Mouse (Mus musculus) neural tube, embryonic 14.5 days (tissue): ENCODE data around the gene Prkn. TPM values are rescaled to one million over a fixed set of nuclear protein-coding genes. Genes with fewer than 3 reads are reported as not detected.

Source experiments
- ATAC-seq: fragments of 200-750 bp; cut with Nextera tagmentation; 2 replicates; pipeline ENCODE4 v1.8.0; 2017; ENCODE audit warnings: low read depth, mild to moderate bottlenecking, moderate TSS enrichment, moderate library complexity
- H3K27ac ChIP-seq: fragments of 300-500 bp; sonication (generic); 2 replicates; pipeline ENCODE4 v1.5.1; 2014; ENCODE audit warnings: low read depth, mild to moderate bottlenecking, control low read depth, low read length, moderate library complexity, mixed read lengths
- H3K27me3 ChIP-seq: fragments of 300-500 bp; sonication (generic); 2 replicates; pipeline ENCODE4 v1.6.1; 2014; ENCODE audit warnings: low read length; ENCODE audit not compliant: control insufficient read depth, insufficient read depth
- H3K36me3 ChIP-seq: fragments of 300-500 bp; sonication (generic); 2 replicates; pipeline ENCODE4 v1.6.1; 2014; ENCODE audit warnings: low read length, mixed read lengths; ENCODE audit not compliant: control insufficient read depth, insufficient read depth
- H3K4me1 ChIP-seq: fragments of 300-500 bp; sonication (generic); 2 replicates; pipeline ENCODE4 v1.6.1; 2014; ENCODE audit warnings: low read length; ENCODE audit not compliant: control insufficient read depth, insufficient read depth
- H3K4me2 ChIP-seq: fragments of 300-500 bp; sonication (generic); 2 replicates; pipeline ENCODE4 v1.6.1; 2014; ENCODE audit warnings: mild to moderate bottlenecking, low read depth, low read length, control low read depth
- H3K4me3 ChIP-seq: fragments of 300-500 bp; sonication (generic); 2 replicates; pipeline ENCODE4 v1.5.1; 2014; ENCODE audit warnings: low read depth, low read length, control low read depth, mixed read lengths
- H3K9ac ChIP-seq: fragments of 300-500 bp; sonication (generic); replicated peaks from 2 replicates; pipeline ENCODE4 v1.6.1; 2014; ENCODE audit warnings: low read depth, mild to moderate bottlenecking, control low read depth, low read length, mixed read lengths
- H3K9me3 ChIP-seq: fragments of 300-500 bp; sonication (generic); 2 replicates; pipeline ENCODE4 v1.6.1; 2016; ENCODE audit warnings: low read length; ENCODE audit not compliant: control insufficient read depth
- WGBS: fragments of 180-500 bp; shearing (Covaris S2); extraction: QIAGEN DNeasy Blood & Tissue Kit; methylation state at CpG from one replicate; pipeline ENCODE4 v1.1.7; 2014; 5-methylcytosine and 5-hydroxymethylcytosine counted together
- polyA plus RNA-seq: library from polyadenylated mRNA; unstranded; fragments of >200 nt; fragmentation: Nextera tagmentation; extraction: Ambion mirVana; gene quantifications from 2 replicates; pipeline ENCODE4 v1.2.1, GENCODE M21; 2014

Gene Prkn
- polyA plus RNA-seq, 1 experiment from 2014 or later = 7.3 TPM

DNA sequence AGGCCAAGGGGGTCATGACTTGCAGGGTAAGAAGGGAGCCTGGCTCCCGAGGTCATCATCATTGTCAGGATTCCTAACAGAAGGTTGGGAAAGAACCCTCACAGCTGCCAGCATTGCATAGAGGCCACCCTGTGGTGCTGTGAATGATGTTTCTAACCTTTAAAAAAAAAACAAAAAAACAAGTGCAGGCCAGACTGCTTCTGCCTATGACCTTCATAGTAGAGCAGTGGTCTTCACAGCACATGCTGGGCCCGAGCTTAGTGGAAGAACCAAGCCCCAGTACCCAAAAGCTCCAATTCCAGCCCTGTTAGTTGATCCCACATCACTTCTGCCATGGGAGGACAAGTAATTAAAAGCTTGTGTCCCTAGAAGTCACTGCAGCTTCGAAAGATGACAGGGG lies 1061.5 kb downstream of the Prkn start:
- Histone ChIP-seq H3K9ac (no peak overlapping the region), H3K4me2 (no peak overlapping the region), H3K36me3 (no peaks in the 10 kb centered on the region), H3K4me1 (no peaks in the 10 kb centered on the region), H3K27ac (no peak overlapping the region), H3K9me3 (no peaks in the 10 kb centered on the region), H3K4me3 (no peak overlapping the region), H3K27me3 (no peaks in the 10 kb centered on the region)
- ATAC-seq = no peak
- 78% methylated on average over 3 of the region's 3 CpGs for WGBS

DNA sequence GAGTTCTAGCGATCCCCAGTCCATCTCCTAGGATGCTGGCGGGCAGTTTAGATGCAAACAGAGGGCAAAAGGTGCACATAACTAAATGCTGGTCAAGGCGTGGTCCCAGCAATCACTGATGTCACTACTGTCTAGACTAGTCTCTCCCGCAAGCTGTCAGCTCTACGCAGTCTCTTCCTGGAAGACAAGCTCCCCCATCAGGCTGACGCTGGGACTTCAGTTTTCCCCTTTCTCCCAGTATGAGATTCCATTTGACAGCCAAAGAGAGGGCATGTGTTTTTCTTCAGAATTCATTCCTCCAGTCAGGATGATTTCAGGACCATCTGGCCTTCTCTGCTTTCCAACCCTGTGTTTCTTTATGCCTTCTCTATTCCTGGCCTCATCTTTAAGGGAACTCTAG lies 1062.8 kb downstream of the Prkn start:
- no peak overlapping the region for H3K9ac ChIP-seq
- WGBS = 46% methylated on average over 6 of the region's 6 CpGs
- no peaks in the 10 kb centered on the region for H3K4me1 ChIP-seq
- no peaks in the 10 kb centered on the region for H3K9me3 ChIP-seq
- no peaks in the 10 kb centered on the region for H3K27me3 ChIP-seq
- H3K27ac ChIP-seq = no peak overlapping the region
- no peak overlapping the region for H3K4me2 ChIP-seq
- ATAC-seq = no peak
- H3K36me3 ChIP-seq = no peaks in the 10 kb centered on the region
- no peak overlapping the region for H3K4me3 ChIP-seq

DNA sequence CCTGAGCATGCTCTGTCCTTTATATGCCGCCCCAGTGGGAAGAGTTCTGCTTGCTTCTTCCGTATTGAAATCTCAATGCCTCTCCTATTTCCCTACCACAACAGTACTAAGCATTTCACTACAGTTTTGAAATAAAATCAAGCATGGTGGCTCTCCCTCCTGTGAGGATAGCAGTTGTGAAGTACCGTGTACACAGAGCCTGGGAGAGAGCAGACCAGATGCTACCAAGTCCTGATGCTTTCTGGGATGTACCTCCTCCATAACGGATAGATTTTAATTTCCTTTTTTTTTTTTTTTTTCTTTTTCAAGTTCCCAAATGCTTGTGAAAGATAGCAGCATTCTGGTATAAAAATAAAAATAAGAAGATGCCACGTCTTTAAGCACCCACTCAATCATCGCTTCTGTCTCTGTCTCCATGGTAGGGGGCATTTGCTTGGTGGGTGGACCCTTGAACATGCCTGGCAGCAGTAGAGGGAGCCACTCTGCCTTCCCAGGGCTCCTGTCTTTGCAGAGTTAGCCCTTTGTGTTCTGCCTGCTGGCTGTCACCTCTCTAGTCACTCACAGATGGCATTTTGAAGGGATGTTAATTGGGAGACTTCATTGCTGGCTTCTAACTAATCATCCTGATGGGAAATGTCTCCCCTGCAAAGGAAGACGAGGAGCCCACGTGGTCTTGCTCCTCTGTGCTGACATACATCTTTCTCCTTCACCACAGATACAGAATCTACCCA lies 1070.6 kb downstream of the Prkn start:
- H3K36me3 ChIP-seq = no peaks in the 10 kb centered on the region
- 66% methylated on average over 8 of the region's 8 CpGs for WGBS

DNA sequence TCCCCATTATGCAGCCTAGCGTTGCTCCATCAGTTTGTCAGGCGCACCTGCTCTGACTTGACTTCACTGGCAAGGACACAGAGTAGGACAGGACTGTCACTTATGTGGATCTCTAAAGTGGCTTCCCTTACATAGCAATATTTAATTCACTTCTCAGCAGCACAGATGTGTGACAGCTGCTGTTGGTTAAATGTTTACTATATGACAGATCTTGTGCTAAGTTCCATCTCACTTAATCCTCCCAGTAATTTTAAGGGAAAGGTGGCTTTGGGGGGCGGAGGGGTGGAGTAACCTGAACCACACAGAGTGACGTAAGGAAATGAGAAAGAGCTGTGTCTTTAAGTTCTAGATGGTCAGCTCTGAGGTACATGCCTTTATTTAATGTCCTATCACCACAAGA lies 1072.0 kb downstream of the Prkn start:
- ATAC-seq = no peak
- Histone ChIP-seq H3K27me3 (no peaks in the 10 kb centered on the region), H3K27ac (no peak overlapping the region), H3K4me3 (no peak overlapping the region), H3K4me1 (peaks cover 8% of the 10 kb centered on the region; the same call in 1 of the 2 replicates), H3K9me3 (no peaks in the 10 kb centered on the region), H3K9ac (no peak overlapping the region), H3K4me2 (peak overlapping the region; percentile 44; the same call in 1 of the 2 replicates), H3K36me3 (no peaks in the 10 kb centered on the region)
- 68% methylated on average over 4 of the region's 4 CpGs for WGBS

More for the DNA sequence above, 1070.6 kb downstream of the Prkn start:
- H3K9ac ChIP-seq = no peak overlapping the region
- no peak for ATAC-seq
- no peaks in the 10 kb centered on the region for H3K27me3 ChIP-seq
- no peaks in the 10 kb centered on the region for H3K9me3 ChIP-seq
- no peak overlapping the region for H3K4me3 ChIP-seq
- peaks cover 8% of the 10 kb centered on the region; the same call in 1 of the 2 replicates for H3K4me1 ChIP-seq
- no peak overlapping the region for H3K4me2 ChIP-seq
- H3K27ac ChIP-seq = no peak overlapping the region

DNA sequence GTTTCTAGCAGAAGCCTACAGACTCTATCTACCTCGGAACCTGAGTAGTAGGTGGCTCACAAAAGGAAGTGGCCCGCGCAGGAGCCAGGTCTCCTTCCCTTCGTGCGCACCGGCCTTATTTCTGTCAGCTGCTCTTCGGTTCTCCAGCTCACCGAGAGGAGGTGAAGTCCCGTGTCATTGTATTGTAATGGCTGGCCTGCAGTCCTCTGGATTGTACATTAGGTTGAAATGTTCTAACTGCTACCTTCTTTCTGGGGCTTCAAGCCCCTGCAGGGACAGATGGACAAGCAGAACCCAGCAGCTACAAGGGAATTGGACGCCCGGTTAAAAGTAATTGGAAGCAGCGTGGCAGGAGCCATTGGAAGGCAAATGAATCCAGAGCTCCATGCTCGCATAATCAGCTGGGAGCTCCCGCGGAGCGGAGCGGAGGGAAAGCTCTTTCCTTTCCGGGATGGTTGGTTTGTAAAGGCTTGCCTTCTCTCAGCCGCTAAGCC lies 1072.7 kb downstream of the Prkn start:
- Histone ChIP-seq H3K27me3 (no peaks in the 10 kb centered on the region), H3K4me3 (no peak overlapping the region), H3K4me2 (peak overlapping the region; percentile 44), H3K9me3 (no peaks in the 10 kb centered on the region), H3K9ac (peak overlapping the region; percentile 18; the same call in 1 of the 2 replicates), H3K36me3 (no peaks in the 10 kb centered on the region), H3K4me1 (peaks cover 8% of the 10 kb centered on the region; the same call in 1 of the 2 replicates), H3K27ac (peak overlapping the region; percentile 53; the same call in 1 of the 2 replicates)
- peak; percentile 71; the same call in 1 of the 2 replicates for ATAC-seq
- under 1% methylated on average over 19 of the region's 19 CpGs for WGBS

DNA sequence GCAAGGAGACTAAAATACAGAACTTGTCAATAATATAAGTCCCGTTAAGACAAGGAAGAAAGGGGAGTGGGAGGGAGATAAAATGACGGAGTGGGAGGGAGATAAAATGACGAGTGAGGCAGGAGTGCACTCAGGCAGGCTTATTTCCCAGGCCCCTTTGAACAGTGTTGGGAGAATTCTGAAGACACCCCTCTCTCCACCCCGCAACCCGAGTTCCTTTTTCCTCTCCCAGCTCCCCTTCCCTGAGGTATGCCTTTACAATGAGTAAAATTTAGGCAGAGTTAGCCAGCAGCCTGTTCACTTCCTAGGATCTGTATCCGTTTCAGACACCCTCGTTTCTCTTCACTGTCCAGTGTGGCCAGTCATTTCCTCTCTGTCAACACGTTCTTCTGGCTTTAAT lies 1073.4 kb downstream of the Prkn start:
- ATAC-seq = no peak
- no peak overlapping the region for H3K27ac ChIP-seq
- 6% methylated on average over 8 of the region's 8 CpGs for WGBS
- no peaks in the 10 kb centered on the region for H3K27me3 ChIP-seq
- peak overlapping the region; percentile 44 for H3K4me2 ChIP-seq
- no peak overlapping the region for H3K9ac ChIP-seq
- H3K36me3 ChIP-seq = no peaks in the 10 kb centered on the region
- no peak overlapping the region for H3K4me3 ChIP-seq
- peaks cover 8% of the 10 kb centered on the region; the same call in 1 of the 2 replicates for H3K4me1 ChIP-seq
- no peaks in the 10 kb centered on the region for H3K9me3 ChIP-seq

DNA sequence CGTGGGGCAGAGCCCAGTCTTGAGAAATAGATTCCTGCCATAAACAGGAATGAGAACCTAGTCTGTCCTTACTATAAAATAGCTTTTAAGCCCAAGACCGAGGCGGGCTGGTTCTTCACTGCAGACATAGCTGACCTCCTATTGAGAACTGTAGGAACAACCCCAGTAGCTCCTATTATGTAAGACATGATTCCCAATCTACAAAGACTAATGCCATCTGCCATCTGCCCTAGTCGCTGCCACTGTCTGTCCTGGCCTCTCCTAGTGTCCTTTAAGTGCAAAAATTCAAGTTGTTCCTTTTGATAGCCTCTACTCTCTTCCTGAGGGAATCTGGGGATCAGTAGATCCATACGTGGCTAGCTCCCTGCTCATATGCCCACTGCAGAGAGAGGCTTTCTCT lies 1074.3 kb downstream of the Prkn start:
- ATAC-seq = no peak
- H3K4me3 ChIP-seq = no peak overlapping the region
- H3K4me1 ChIP-seq = peaks cover 8% of the 10 kb centered on the region; the same call in 1 of the 2 replicates
- no peak overlapping the region for H3K4me2 ChIP-seq
- H3K9me3 ChIP-seq = no peaks in the 10 kb centered on the region
- H3K36me3 ChIP-seq = no peaks in the 10 kb centered on the region
- no peak overlapping the region for H3K9ac ChIP-seq
- 75% methylated on average over 5 of the region's 5 CpGs for WGBS
- no peaks in the 10 kb centered on the region for H3K27me3 ChIP-seq
- no peak overlapping the region for H3K27ac ChIP-seq

DNA sequence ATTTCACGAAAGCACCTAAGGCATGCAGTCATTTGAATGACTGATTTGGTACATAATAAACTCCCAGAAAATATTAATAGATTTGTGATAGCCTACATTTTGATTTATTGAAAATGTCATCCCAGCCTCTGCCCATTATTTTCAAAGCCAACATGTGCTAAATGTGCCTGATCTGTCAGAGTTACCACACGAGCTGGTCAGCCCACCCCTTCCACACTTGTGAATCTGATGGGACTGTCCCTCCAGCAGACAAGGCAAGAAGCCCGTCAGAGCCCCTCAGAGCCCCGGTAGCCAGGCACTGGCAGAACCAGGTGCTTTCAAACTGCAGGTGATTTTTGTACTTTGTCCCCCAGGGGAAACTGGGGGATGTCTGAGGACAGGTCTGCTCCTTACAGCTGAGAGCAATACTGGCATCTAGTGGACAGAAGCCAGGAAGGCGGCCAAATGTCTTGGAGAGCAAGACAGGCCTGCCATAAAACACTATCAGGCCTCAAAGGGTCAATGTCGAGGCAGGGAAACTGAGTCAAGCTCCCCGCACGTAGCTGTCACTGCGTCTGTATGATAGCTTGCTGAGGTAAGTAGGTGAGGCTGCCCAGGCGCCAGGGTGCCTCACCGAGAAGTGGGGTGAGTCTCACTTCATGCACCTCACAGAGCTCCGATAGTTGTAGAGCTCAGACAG lies 1078.1 kb downstream of the Prkn start:
- 50% methylated on average over 12 of the region's 12 CpGs for WGBS
- H3K4me3 ChIP-seq = no peak overlapping the region
- H3K27ac ChIP-seq = no peak overlapping the region
- H3K4me1 ChIP-seq = peaks cover 3% of the 10 kb centered on the region; the same call in 1 of the 2 replicates
- no peak; the same call in 1 of the 2 replicates for ATAC-seq
- no peak overlapping the region for H3K4me2 ChIP-seq
- H3K27me3 ChIP-seq = no peaks in the 10 kb centered on the region
- H3K36me3 ChIP-seq = no peaks in the 10 kb centered on the region
- H3K9me3 ChIP-seq = no peaks in the 10 kb centered on the region
- no peak overlapping the region for H3K9ac ChIP-seq

DNA sequence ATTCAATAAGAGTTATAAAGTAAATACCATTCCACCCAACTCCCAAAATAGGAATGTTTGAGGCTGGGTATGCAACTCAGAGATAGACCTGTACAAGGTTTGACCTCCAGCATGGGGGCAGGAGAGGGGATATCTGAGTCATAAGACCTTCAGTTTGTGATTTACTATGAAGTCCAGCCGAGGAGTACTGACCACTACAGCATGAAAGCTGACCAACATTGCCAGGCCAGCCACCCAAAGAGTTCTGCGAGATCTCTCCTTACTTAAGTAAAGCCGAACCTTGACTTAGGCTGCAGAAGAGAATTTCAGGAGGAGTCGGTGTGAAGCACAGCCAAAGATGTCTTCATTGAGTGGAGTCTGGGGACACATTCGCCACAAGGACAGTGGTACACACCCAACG lies 1079.4 kb downstream of the Prkn start:
- Histone ChIP-seq H3K4me3 (no peak overlapping the region), H3K27ac (no peak overlapping the region)
- 86% methylated on average over 6 of the region's 6 CpGs for WGBS

More for the DNA sequence above, 1079.4 kb downstream of the Prkn start:
- no peaks in the 10 kb centered on the region for H3K36me3 ChIP-seq
- H3K4me1 ChIP-seq = no peaks in the 10 kb centered on the region
- H3K9ac ChIP-seq = no peak overlapping the region
- H3K9me3 ChIP-seq = no peaks in the 10 kb centered on the region
- no peak for ATAC-seq
- H3K27me3 ChIP-seq = no peaks in the 10 kb centered on the region
- no peak overlapping the region for H3K4me2 ChIP-seq
